Mouse (Mus musculus): Measurements from ENCODE around the gene Mtfmt.

Gene Mtfmt

DNA sequence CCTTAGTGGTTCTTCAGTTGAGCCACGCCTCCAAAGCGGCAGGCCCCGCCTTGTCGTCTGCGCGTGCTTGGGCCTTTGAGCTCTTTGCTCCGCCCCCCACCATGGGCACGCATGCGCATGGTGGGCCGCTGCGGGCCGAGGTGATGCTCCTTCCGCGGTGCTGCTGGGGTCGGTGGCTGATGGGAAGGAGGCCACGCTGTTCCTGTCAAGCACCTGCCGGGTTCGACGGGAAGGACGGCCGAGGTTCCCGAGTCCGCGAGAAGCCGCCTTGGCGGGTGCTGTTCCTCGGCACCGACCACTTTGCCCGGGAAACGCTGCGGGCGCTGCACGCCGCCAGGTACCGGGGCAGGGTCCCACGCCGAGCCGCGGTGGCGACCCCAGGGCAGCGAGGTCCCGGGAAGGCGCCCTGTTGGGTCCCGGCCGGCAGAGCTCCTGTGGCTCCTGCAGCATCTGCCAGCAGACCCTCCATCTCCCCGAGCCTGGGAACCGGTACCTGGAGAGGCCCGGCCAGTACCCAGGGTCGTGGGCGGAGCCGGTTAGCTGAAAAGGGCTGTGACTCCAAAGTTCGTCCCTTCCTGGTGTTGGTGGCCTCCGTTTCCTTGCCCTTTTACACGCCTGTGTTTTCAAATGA is at the start of gene Mtfmt:
Gene Mtfmt, plus strand, starts transcription at position 112 of the 631 bp plus-strand sequence.
- DNase-seq (ENCODE audit: low read depth, low spot score), result peak; percentile 95

DNA sequence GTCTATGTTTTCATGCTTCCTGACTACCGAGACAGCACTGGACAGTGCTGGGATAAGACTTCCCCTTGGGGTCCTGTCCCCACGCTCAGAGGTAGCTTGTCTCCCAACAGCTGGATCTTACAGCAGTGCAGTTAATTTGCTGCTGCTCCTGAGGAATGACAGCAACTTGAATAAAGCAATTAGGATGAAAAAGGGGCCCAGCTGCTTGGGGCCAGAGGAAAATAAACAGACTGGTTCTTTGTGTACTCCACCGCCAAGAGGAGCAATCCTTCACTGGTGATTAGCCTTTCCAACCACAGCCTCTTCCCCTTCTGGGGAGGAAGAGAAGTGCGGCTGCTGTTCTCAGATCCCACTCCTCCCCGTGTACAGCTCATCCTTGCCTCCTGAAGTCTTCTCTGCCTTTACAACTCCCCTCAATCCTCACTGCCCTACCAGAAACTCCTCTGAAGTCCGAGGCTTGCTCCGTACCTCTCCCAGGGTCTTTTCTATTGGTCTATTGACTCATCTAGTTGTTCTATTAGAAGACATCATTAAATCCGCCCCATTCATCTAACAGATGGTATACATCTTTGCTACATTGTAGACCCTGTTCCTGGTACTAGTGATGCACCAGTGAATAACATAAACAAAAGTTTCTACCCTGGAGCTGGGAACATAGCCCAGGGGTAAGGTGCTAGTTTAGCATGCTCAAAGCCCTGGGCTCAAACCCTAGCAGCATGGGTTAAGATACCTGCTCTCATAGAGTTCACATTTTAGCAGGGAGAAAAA is 49.0 kb upstream of the Mtfmt start:
- no peak for DNase-seq (ENCODE audit: low read depth, low spot score)

- DNase-seq (ENCODE audit: low read depth, low spot score), result peak; percentile 52
Measured at GRCm38 (mm10) chr9:65390752-65391612, 44.6 kb upstream of the Mtfmt start.

GRCm38 (mm10) chr9:65391613-65391964 is 44.0 kb upstream of the Mtfmt start, which contains the start of gene Kbtbd13:
TSS of gene Kbtbd13 (minus strand) at chr9:65391652.
- no peak for DNase-seq (ENCODE audit: low read depth, low spot score)

DNA sequence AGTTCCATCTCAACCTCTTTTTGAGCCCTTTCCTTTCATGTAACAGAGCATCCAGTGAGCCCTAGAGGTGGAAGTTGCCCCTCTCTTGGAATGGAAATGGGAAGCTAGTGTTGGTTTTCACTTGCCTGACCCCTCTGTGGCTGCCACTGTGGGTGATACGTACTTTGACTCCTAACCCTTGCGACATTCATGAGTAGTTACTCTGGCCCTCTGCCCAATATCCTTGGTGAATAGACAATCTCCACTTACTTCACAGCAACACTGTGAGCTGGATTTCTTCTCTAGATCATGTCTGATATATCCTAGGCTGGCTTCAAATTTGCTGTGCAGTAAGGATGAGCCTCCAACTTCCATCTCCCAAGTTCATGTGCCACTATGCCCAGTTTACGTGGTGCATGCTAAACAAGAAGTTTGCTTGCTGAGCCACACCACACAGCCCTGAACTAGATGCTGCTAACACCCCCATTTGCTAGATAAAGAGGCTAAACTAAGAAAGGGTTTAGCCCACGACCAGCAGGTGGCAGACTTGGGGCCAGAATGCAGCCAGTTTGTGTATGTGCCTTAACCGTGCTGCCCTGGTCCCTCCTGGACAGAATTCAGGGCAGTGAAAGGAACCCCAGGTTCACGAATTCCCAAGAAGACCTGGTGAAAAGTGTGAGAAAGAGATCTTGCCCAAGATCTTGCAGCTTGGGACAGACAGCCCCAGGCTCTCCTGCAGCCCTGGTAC is 42.8 kb upstream of the Mtfmt start:
- peak; percentile 64 for DNase-seq (ENCODE audit: low read depth, low spot score)

GRCm38 (mm10) chr9:65393606-65394005 is 42.0 kb upstream of the Mtfmt start:
- no peak for DNase-seq (ENCODE audit: low read depth, low spot score)

DNA sequence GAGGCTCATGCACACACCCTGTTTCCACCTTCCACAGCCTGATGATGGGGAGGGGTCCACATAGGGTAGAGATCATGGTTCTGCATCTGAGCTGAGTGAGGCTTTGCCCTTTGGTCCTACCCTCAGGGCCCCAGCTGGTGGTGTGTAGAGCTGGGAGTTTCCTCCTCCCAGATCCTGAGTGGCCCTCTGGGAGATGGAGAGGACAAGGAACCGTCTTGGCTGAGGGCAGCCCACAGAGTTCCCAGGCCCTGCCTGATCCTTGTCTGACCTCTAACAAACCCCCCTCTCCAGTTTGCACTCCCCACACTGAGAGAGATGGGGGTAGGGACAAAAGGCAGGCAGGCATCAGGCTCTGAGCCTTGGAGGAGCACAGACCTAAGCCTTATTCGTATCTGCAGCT is 41.2 kb upstream of the Mtfmt start:
- DNase-seq (ENCODE audit: low read depth, low spot score), result no peak

DNA sequence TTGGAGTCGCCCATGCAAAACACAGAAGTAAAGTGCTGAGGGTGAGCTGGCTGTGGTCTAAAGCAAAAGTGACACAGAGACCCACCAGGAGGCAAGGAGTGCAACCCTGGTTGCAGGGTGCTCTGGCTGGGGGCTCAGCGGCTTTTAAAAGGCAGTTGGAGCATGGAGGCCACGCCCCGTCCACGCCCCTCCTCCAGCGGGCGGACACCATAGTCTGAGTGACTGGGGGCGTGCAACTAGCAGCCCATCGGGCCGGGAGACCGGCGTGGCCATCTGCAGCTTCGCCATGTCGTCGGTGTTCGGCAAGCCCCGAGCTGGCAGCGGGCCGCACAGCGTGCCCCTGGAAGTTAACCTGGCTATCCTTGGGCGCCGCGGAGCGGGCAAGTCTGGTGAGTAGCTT is 37.3 kb upstream of the Mtfmt start, which contains the start of gene Rasl12:
Gene Rasl12, plus strand, starts transcription at position 228 of the 400 bp plus-strand sequence.
- DNase-seq (ENCODE audit: low read depth, low spot score), result peak; percentile 26

GRCm38 (mm10) chr9:65399934-65400333 is 35.6 kb upstream of the Mtfmt start:
- DNase-seq (ENCODE audit: low read depth, low spot score), result no peak

GRCm38 (mm10) chr9:65404331-65405183 is 31.0 kb upstream of the Mtfmt start:
- DNase-seq (ENCODE audit: low read depth, low spot score), result no peak

DNA sequence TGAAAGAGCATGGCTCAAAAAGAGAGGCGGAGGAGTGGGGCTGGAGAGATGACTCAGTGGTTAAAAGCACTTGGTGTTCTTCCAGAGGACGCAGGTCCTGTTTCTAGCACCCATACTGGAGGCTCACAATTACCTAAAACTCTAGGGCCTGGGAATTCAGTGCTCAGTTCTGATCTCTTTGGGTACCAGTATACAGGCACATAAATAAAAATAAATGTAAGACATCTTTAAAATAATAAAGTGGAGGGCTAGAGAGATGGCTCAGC is 30.5 kb upstream of the Mtfmt start:
- no peak for DNase-seq (ENCODE audit: low read depth, low spot score)

- no peak for DNase-seq (ENCODE audit: low read depth, low spot score)
Measured at GRCm38 (mm10) chr9:65407327-65407726, 28.3 kb upstream of the Mtfmt start.

DNA sequence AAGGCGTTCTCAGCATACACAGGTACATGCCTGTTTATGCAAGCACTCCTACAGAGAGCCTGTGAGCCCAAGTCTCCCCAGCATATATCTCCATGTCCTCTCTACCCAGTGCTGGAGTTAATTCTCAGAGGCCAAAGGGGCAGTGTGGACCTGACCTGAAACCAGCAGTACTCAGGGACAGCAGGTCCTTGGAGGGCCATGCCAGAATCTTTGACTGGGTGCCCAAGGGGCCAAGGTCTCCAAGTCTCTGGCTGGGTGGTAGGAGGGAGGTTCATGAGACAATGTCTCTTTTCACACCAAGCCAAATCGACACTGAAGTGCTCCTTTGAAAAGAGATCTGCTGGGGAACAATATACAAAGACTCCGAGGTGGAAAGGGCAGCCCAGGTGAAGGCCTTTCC is 27.7 kb upstream of the Mtfmt start:
- no peak for DNase-seq (ENCODE audit: low read depth, low spot score)

DNA sequence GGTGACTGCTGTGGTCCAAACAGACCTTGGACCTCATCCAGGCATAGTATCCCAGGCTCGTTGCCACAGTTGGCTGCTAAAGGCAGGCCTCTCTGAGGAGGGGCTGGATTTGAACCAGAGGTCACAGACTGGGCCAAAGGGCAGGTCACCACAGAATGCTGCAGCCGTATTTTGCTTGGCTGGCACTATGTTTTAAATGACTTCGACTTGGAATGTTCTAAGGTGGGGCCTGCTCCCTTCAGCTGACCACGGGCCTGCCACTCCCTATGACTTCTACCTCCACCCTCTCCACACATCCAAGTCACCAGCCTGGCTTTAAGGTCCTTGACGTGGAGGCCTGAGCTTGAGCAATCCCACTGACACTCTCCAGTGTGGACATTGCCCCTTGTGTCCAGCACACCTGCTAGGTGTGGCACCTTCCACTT is 26.7 kb upstream of the Mtfmt start:
- no peak for DNase-seq (ENCODE audit: low read depth, low spot score)

DNA sequence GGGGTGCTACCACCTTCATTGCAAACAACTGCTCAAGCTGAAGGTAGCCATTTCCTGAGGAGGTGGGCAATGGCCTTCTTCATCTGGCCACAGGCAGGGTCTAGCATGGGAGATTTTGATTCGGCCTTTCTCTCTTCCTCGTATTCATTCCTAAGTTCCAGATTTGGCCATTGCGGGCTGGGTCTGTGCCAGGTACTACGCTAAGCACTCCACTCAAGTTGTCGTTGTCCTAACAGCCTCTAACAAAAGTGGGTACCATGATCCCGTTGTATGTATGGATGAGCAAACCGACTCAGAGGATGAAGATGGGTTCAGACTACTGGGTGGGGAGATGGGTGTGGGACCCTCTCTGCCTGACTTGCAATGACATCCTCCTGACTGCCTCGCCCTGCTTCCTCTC is 25.2 kb upstream of the Mtfmt start:
- DNase-seq (ENCODE audit: low read depth, low spot score), result no peak

- DNase-seq (ENCODE audit: low read depth, low spot score), result no peak
Measured at GRCm38 (mm10) chr9:65411326-65411725, 24.3 kb upstream of the Mtfmt start.

DNA sequence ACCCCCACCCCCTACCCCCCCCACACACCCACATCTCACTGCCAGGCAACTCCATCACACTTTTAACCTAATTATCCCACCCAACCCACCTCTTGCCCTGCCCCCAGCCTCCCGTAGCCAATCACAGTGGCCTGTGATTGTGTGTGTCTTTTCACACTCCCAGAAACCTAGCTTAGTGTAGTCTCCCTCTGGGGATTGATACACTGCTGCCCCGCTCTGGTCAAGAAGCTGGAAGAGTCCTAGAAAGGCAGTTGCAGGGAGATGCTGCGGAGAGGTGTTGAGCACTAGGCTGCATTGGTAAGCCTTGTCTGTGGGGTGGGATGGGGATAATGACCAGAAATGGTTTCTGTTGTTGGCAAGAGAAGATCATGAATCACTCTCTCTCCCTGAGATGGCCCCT is 17.8 kb upstream of the Mtfmt start:
- no peak for DNase-seq (ENCODE audit: low read depth, low spot score)

- no peak for DNase-seq (ENCODE audit: low read depth, low spot score)
Measured at GRCm38 (mm10) chr9:65419633-65420032, 15.9 kb upstream of the Mtfmt start.

GRCm38 (mm10) chr9:65422760-65423501 is 12.7 kb upstream of the Mtfmt start, which contains the start of gene Slc51b:
TSS of gene Slc51b (minus strand) at chr9:65422955.
- DNase-seq (ENCODE audit: low read depth, low spot score), result no peak

DNA sequence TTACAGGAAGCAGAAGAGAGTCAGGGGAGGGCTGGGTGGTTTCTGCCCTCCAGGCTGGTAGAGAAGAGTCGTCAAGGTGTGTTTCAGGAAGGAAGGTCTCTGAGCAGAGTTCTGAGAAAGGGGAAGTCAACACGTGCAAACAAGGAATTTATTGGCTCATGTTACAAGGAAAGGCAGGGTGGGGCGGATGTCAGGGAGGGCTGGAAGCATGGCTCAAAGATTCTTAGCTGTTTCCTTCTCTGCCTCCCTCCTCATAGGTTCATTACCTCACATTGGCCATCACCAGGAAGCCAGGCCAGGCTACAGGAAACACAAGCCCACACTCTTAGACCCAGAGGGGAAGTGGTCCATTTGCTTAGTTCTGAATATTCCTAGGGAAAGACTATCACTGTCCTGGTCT is 11.2 kb upstream of the Mtfmt start:
- no peak for DNase-seq (ENCODE audit: low read depth, low spot score)
